Mouse (Mus musculus): ENCODE measurements around the gene Deup1. TPM values are rescaled to one million over a fixed set of nuclear protein-coding genes. Genes with fewer than 3 reads are reported as not detected.
A peak's percentile ranks its signal among the peaks of the same experiment; 100 is the strongest.
"Not testable (repeated sequence)": the region's sequence is repeated elsewhere in the genome, so short reads cannot be mapped to it uniquely, and the experiment has no call there.

The Deup1 gene
- polyA plus RNA-seq, 1 experiment from 2014 or later: 0.52 TPM

DNA sequence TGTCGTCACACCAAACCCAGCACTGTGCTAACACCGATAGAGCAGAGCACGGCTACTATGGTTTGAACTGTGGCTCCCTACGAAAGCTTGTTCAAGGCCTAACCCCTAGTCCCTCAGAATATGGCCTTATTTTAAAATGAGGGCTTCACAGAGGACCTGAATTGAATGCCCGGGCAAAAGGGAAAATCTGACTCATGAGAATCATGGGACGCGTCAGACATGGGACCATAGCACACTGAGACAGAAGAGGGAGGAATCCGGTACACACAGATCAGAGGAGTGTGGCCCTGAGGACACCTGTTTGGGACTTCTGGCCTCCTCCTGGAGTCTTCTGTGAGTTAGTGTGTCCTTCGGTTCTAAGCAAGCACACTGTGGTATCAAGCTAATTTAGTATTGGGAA, 48.8 kb downstream of the Deup1 start:
- H3K9ac ChIP-seq (ENCODE audit: low read length): no peak overlapping the region
- WGBS: 94% methylated on average over 9 of the region's 9 CpGs
- H3K4me1 ChIP-seq (ENCODE audit: control insufficient read depth, insufficient read depth, low read length): no peaks in the 10 kb centered on the region
- DNase-seq (ENCODE audit: low spot score, missing footprints) (peak; percentile 12), ATAC-seq (ENCODE audit: low FRiP score) (no peak)
- no peak overlapping the region for H3K4me3 ChIP-seq (ENCODE audit: low read depth, low read length)
- no peak overlapping the region for H3K4me2 ChIP-seq
- H3K36me3 ChIP-seq (ENCODE audit: control insufficient read depth, insufficient read depth, low read length): no peaks in the 10 kb centered on the region
- no peaks in the 10 kb centered on the region for H3K9me3 ChIP-seq (ENCODE audit: control insufficient read depth, low read length)
- H3K27me3 ChIP-seq (ENCODE audit: control insufficient read depth, insufficient read depth, low read length): no peaks in the 10 kb centered on the region
- H3K27ac ChIP-seq (ENCODE audit: low read depth, low read length): no peak overlapping the region

DNA sequence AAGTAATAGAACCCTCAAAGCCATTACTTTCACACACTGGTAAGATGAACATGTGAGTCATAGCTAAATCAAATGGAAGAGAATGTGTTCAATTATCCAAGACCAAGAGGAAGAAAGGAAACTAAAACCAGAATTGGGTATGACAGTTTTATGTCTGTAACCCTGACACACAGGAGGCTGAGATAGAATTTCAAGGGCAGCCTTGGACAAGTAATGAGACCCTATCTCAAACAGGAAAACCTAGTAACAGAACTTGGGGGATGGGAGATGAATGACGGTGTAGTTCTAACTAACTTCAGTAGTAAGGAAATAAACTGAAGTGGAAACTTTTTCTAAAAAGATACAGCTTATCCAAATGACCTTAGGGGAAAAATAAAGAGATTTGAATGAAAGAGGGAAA, 49.3 kb downstream of the Deup1 start:
- no peaks in the 10 kb centered on the region for H3K4me1 ChIP-seq (ENCODE audit: control insufficient read depth, insufficient read depth, low read length)
- H3K4me3 ChIP-seq (ENCODE audit: low read depth, low read length): no peak overlapping the region
- no peak for DNase-seq (ENCODE audit: low spot score, missing footprints)
- 77% methylated on average over 1 of the region's 1 CpGs for WGBS
- no peak overlapping the region for H3K9ac ChIP-seq (ENCODE audit: low read length)
- no peaks in the 10 kb centered on the region for H3K27me3 ChIP-seq (ENCODE audit: control insufficient read depth, insufficient read depth, low read length)
- ATAC-seq (ENCODE audit: low FRiP score): no peak
- H3K4me2 ChIP-seq: no peak overlapping the region
- no peaks in the 10 kb centered on the region for H3K36me3 ChIP-seq (ENCODE audit: control insufficient read depth, insufficient read depth, low read length)
- no peak overlapping the region for H3K27ac ChIP-seq (ENCODE audit: low read depth, low read length)
- no peaks in the 10 kb centered on the region for H3K9me3 ChIP-seq (ENCODE audit: control insufficient read depth, low read length)

DNA sequence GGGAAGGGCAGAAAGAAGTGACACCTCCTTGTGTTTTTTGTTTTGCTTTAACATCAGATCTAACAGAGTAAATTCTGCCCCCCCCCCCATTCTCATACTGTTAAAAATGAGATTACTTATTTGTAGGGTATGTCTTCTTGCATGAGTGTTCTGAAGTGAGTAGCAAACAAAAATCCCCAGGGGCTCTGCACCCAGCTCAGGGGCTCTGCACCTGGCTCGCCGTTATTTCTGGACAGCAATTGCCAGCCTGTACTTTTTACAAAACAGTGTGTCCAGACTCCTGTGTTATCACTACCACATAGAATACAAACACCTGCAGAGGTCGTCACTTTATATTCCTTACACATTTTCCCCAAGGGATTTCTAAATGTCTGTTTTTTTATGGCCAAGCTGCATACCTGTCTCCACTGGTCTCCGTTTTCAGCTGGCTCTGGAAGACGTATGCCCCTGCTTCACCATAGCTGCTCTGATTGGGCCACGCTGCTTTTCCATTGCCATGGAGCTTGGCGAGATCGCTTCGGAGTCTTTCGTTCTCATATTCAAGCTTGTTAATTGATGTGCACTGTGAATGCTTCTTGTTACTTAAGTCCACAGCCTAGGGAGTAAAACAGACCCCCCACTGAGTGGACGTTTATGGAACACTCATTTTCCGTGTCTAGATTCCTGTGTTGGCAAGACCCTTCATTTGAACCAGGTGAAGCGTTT, 52.8 kb downstream of the Deup1 start:
- no peaks in the 10 kb centered on the region for H3K9me3 ChIP-seq (ENCODE audit: control insufficient read depth, low read length)
- ATAC-seq (ENCODE audit: low FRiP score): no peak
- no peak overlapping the region for H3K4me3 ChIP-seq (ENCODE audit: low read depth, low read length)
- WGBS: 84% methylated on average over 13 of the region's 13 CpGs
- no peak overlapping the region for H3K4me2 ChIP-seq
- H3K27me3 ChIP-seq (ENCODE audit: control insufficient read depth, insufficient read depth, low read length): no peaks in the 10 kb centered on the region
- no peaks in the 10 kb centered on the region for H3K36me3 ChIP-seq (ENCODE audit: control insufficient read depth, insufficient read depth, low read length)
- peak; percentile 21 for DNase-seq (ENCODE audit: low spot score, missing footprints)
- H3K4me1 ChIP-seq (ENCODE audit: control insufficient read depth, insufficient read depth, low read length): no peaks in the 10 kb centered on the region
- no peak overlapping the region for H3K9ac ChIP-seq (ENCODE audit: low read length)
- H3K27ac ChIP-seq (ENCODE audit: low read depth, low read length): no peak overlapping the region

DNA sequence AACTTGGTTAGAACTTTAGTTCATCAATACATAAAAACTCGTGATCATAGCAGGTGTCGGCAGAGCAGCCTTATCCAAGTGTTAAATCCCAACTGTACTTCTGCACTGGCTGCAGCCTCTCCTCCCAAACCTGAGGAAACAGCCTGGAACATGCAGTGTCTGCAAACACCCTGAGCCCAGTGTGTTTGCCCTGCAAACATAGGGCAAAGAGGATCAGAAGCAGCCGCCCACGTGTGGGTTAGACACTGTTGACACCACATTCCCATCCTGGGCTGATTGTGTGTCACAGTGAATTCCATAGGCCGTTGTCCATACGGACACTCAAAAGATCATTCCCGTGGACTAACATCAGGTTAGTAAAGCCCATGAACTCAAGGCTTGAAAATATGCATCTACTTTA, 65.4 kb downstream of the Deup1 start:
- H3K4me3 ChIP-seq (ENCODE audit: low read depth, low read length): no peak overlapping the region
- no peak overlapping the region for H3K9ac ChIP-seq (ENCODE audit: low read length)
- no peak for ATAC-seq (ENCODE audit: low FRiP score)
- H3K36me3 ChIP-seq (ENCODE audit: control insufficient read depth, insufficient read depth, low read length): no peaks in the 10 kb centered on the region
- DNase-seq (ENCODE audit: low spot score, missing footprints): no peak
- no peaks in the 10 kb centered on the region for H3K4me1 ChIP-seq (ENCODE audit: control insufficient read depth, insufficient read depth, low read length)
- no peaks in the 10 kb centered on the region for H3K27me3 ChIP-seq (ENCODE audit: control insufficient read depth, insufficient read depth, low read length)
- H3K9me3 ChIP-seq (ENCODE audit: control insufficient read depth, low read length): no peaks in the 10 kb centered on the region
- no peak overlapping the region for H3K4me2 ChIP-seq
- 84% methylated on average over 7 of the region's 7 CpGs for WGBS
- no peak overlapping the region for H3K27ac ChIP-seq (ENCODE audit: low read depth, low read length)

DNA sequence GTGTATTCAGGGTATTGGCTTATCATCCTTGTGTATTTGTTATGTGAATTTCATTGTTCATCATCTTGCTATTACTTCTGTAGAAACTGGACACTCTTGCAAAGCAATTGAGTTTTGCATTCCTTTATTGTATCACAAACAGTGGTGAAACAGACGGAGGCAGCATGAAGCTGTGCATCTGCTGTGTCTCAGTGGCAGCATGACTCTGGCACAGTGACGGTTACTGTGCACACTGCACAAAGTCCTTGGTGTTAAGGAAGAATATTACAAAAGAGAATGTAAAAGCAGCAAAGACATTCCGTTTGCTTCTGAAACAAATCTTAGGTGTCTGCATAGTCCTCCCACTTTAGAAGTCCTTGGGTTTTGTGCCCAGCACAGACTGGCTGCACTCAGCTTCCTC, 67.3 kb downstream of the Deup1 start:
- DNase-seq (ENCODE audit: low spot score, missing footprints): no peak
- Histone ChIP-seq H3K27me3 (ENCODE audit: control insufficient read depth, insufficient read depth, low read length) (no peaks in the 10 kb centered on the region), H3K4me1 (ENCODE audit: control insufficient read depth, insufficient read depth, low read length) (no peaks in the 10 kb centered on the region), H3K4me3 (ENCODE audit: low read depth, low read length) (no peak overlapping the region), H3K27ac (ENCODE audit: low read depth, low read length) (no peak overlapping the region), H3K9ac (ENCODE audit: low read length) (no peak overlapping the region), H3K4me2 (no peak overlapping the region), H3K9me3 (ENCODE audit: control insufficient read depth, low read length) (no peaks in the 10 kb centered on the region), H3K36me3 (ENCODE audit: control insufficient read depth, insufficient read depth, low read length) (no peaks in the 10 kb centered on the region)
- ATAC-seq (ENCODE audit: low FRiP score): no peak
- 81% methylated on average over 3 of the region's 3 CpGs for WGBS

DNA sequence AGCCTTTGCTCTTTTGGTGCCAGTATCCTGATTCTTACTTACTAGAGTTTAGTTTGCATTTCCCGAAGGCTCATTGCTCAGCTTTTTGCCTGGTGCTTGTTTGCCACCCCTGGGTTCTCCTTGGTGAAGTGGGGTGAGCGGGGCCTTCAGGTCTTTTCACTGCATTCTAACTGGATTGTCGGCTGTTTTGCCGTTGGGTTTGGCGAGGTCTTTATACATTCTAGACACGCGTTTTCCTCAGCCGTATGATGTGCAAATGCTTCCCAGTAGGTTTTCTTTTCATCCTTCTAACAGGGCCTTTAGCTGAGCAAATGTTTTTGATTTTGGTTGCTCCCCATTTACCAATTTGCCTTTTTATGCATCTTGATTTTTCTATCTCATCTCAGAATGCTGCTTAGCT, 74.4 kb downstream of the Deup1 start:
- Histone ChIP-seq H3K4me3 (ENCODE audit: low read depth, low read length) (no peak overlapping the region), H3K36me3 (ENCODE audit: control insufficient read depth, insufficient read depth, low read length) (no peaks in the 10 kb centered on the region), H3K27me3 (ENCODE audit: control insufficient read depth, insufficient read depth, low read length) (no peaks in the 10 kb centered on the region), H3K27ac (ENCODE audit: low read depth, low read length) (no peak overlapping the region), H3K4me2 (no peak overlapping the region), H3K4me1 (ENCODE audit: control insufficient read depth, insufficient read depth, low read length) (no peaks in the 10 kb centered on the region), H3K9ac (ENCODE audit: low read length) (no peak overlapping the region), H3K9me3 (ENCODE audit: control insufficient read depth, low read length) (no peaks in the 10 kb centered on the region)
- ATAC-seq (ENCODE audit: low FRiP score): no peak
- 74% methylated on average over 8 of the region's 8 CpGs for WGBS
- no peak for DNase-seq (ENCODE audit: low spot score, missing footprints)

DNA sequence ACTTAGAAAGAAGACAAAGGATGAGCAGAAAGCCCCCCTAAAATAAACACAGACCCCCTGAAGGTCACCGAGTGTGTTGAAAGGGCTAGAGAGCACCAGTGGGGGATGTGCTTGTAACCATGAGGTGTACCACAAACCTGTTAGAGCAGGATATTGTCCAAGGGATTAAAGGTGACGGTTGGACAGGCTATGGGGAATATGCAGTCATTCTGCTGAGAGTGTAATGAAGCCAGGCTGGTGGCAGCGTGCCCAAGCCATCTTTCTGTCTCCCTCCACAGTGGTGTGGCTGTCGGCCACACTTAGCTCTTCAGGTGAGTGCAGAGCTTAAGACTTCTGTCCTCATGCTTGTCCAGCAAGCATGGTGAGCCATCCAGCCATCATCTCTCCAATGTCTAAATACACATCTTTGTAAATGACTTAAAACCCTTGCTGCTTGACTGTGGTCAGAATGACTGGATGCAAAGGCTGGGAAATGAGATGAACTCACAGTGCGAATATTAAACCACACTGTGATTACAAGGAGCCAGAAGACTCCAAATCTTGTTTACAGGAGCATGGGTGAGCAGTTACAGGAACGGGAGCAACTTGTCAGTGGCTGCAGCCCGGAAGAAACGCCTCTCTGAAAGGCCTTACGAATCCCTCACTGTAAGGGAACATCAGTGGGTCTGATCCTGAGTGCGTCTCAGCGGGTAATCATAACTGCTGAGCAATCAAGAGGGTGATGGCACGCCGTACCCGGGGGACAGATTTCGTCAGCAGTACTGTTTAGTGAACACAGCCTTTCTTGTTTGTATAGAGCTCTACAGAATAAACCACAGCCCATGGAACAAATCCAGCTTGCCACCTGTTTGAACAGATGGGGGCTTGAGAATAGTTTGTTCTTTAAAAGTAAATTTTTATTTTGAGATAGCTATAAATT, 75.5 kb downstream of the Deup1 start:
- H3K27ac ChIP-seq (ENCODE audit: low read depth, low read length): no peak overlapping the region
- H3K4me3 ChIP-seq (ENCODE audit: low read depth, low read length): no peak overlapping the region
- H3K4me2 ChIP-seq: no peak overlapping the region
- no peaks in the 10 kb centered on the region for H3K9me3 ChIP-seq (ENCODE audit: control insufficient read depth, low read length)
- ATAC-seq (ENCODE audit: low FRiP score) (no peak), DNase-seq (ENCODE audit: low spot score, missing footprints) (no peak)
- H3K4me1 ChIP-seq (ENCODE audit: control insufficient read depth, insufficient read depth, low read length): no peaks in the 10 kb centered on the region
- 84% methylated on average over 15 of the region's 15 CpGs for WGBS
- no peak overlapping the region for H3K9ac ChIP-seq (ENCODE audit: low read length)
- no peaks in the 10 kb centered on the region for H3K27me3 ChIP-seq (ENCODE audit: control insufficient read depth, insufficient read depth, low read length)
- H3K36me3 ChIP-seq (ENCODE audit: control insufficient read depth, insufficient read depth, low read length): peaks cover 2% of the 10 kb centered on the region; the same call in 1 of the 2 replicates

DNA sequence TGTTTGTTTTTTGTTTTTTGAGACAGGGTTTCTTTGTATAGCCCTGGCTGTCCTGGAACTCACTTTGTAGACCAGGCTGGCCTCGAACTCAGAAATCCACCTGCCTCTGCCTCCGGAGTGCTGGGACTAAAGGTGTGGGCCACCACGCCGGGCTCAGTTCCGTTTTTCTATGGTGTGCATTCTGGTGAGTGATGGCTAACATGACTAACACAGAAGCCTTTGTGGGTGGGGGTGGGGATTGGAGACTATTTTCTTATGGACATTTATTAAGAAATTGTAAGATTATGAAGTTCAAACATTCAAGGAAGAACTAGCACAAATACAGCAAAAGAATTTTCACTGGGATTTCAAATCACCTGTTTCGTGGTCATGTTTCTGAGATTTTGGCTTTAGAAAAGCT, 76.7 kb downstream of the Deup1 start:
- not testable (repeated sequence) for H3K4me1 ChIP-seq (ENCODE audit: control insufficient read depth, insufficient read depth, low read length); ATAC-seq (ENCODE audit: low FRiP score)
- WGBS: 93% methylated on average over 6 of the region's 6 CpGs

DNA sequence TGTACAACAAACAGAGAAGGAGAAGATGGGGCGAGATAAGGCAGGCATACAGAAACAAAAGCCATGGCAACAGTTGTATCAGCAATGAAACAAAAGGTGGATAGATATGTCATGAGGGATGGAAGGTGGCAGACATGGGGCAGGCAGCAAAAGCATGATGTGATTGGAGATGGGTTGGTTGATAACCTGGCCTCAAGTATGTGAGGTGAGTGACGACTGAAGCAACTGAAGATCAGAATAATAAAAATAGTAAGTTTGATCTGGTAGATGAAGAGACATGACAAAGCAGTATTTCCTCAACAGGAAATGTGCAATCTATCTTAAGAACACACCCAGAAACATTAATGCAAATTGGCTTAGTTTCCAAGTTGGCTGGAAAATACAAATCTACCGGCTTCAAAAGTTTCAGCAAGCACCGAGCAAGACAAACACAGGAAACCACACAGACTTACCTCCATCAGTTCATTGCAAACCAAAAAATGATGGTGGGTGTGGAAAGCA, 77.2 kb downstream of the Deup1 start:
- ATAC-seq (ENCODE audit: low FRiP score) (no peak), DNase-seq (ENCODE audit: low spot score, missing footprints) (no peak)
- H3K36me3 ChIP-seq (ENCODE audit: control insufficient read depth, insufficient read depth, low read length): peaks cover 2% of the 10 kb centered on the region; the same call in 1 of the 2 replicates
- no peaks in the 10 kb centered on the region for H3K27me3 ChIP-seq (ENCODE audit: control insufficient read depth, insufficient read depth, low read length)
- no peaks in the 10 kb centered on the region for H3K4me1 ChIP-seq (ENCODE audit: control insufficient read depth, insufficient read depth, low read length)
- 88% methylated on average over 4 of the region's 4 CpGs for WGBS
- no peak overlapping the region for H3K4me2 ChIP-seq
- H3K4me3 ChIP-seq (ENCODE audit: low read depth, low read length): no peak overlapping the region
- no peak overlapping the region for H3K9ac ChIP-seq (ENCODE audit: low read length)
- H3K27ac ChIP-seq (ENCODE audit: low read depth, low read length): no peak overlapping the region
- H3K9me3 ChIP-seq (ENCODE audit: control insufficient read depth, low read length): no peaks in the 10 kb centered on the region

More for the DNA sequence above, 76.7 kb downstream of the Deup1 start:
- H3K9ac ChIP-seq (ENCODE audit: low read length); H3K27me3 ChIP-seq (ENCODE audit: control insufficient read depth, insufficient read depth, low read length); H3K4me3 ChIP-seq (ENCODE audit: low read depth, low read length); H3K4me2 ChIP-seq; H3K9me3 ChIP-seq (ENCODE audit: control insufficient read depth, low read length); DNase-seq (ENCODE audit: low spot score, missing footprints); H3K27ac ChIP-seq (ENCODE audit: low read depth, low read length); H3K36me3 ChIP-seq (ENCODE audit: control insufficient read depth, insufficient read depth, low read length): not testable (repeated sequence)

All from midbrain, embryonic 11.5 days (tissue).